Comparison of ENCODE assay signal across 26 mouse cellular contexts in genomic region chr13:109426058-109426457, GRCm38 (mm10).
DNase-seq lines count a peak whose midpoint lies in the region; ATAC-seq and TF ChIP-seq lines count a peak whose summit lies in the region.
"Had no signal": no experiment of that assay in that cellular context is flagged by ENCODE, and none has a peak within 500 bp of the region (broad histone marks: within the 10 kb centered on the region; RNA-seq: fewer than 3 reads in every experiment).

No protein-coding gene starts in this region.

- no peak for TF ChIP-seq CTCF in gastrocnemius, adult 2 months (IDR thresholded peaks at IDR 0.05)
- TF ChIP-seq CTCF in hindbrain, postnatal 0 days (IDR thresholded peaks at IDR 0.05; ENCODE audit: low read depth), result no peak

- H3K4me1 ChIP-seq in hindbrain, postnatal 0 days (ENCODE audit: insufficient read depth, low read length), result no peaks in the 10 kb centered on the region
- no peaks in the 10 kb centered on the region for H3K4me1 ChIP-seq in hindbrain, embryonic 10.5 days (replicated peaks)
- H3K4me1 ChIP-seq: forebrain, embryonic 13.5 days; intestine, embryonic 15.5 days; limb, embryonic 10.5 days; liver, embryonic 15.5 days; megakaryocyte, embryonic 14.5 days; midbrain, embryonic 15.5 days; neural tube, embryonic 12.5 days had no signal

- intact Hi-C loops in gastrocnemius, adult 2 months (cut with DNase I), result no loop called here
- intact Hi-C loops in gastrocnemius, postnatal 14 days (cut with DNase I; ENCODE audit: low total_unique reads), result no loop called here
- intact Hi-C loops in left cerebral cortex, postnatal 14 days (cut with DNase I), result no loop called here

- H3K27ac ChIP-seq in gastrocnemius, adult 2 months, result peak overlapping the region; percentile 86
- H3K27ac ChIP-seq in hindbrain, postnatal 0 days, result no peak overlapping the region
- H3K27ac ChIP-seq in hindbrain, embryonic 10.5 days, result no peak overlapping the region
- H3K27ac ChIP-seq: forebrain, embryonic 13.5 days; hindbrain, embryonic 14.5 days; intestine, embryonic 15.5 days; limb, embryonic 10.5 days; liver, embryonic 15.5 days; lung, embryonic 15.5 days; midbrain, embryonic 15.5 days; neural tube, embryonic 12.5 days; stomach, postnatal 0 days had no signal

- H3K4me2 ChIP-seq in hindbrain, postnatal 0 days (ENCODE audit: low read depth, low read length), result no peak overlapping the region
- H3K4me2 ChIP-seq: forebrain, embryonic 13.5 days; hindbrain, embryonic 14.5 days; intestine, embryonic 15.5 days; liver, embryonic 15.5 days; lung, embryonic 15.5 days; midbrain, embryonic 15.5 days; neural tube, embryonic 12.5 days had no signal

- no peak overlapping the region for H3K9ac ChIP-seq in hindbrain, postnatal 0 days (replicated peaks; ENCODE audit: low read length)
- H3K9ac ChIP-seq: forebrain, embryonic 13.5 days; hindbrain, embryonic 14.5 days; intestine, embryonic 15.5 days; liver, embryonic 15.5 days; lung, embryonic 15.5 days; midbrain, embryonic 15.5 days; neural tube, embryonic 12.5 days had no signal

- H3K36me3 ChIP-seq in hindbrain, postnatal 0 days (ENCODE audit: insufficient read depth, low read length), result no peaks in the 10 kb centered on the region
- H3K36me3 ChIP-seq in hindbrain, embryonic 10.5 days, result no peaks in the 10 kb centered on the region
- H3K36me3 ChIP-seq: intestine, embryonic 15.5 days; limb, embryonic 10.5 days; liver, embryonic 15.5 days; lung, embryonic 15.5 days; midbrain, embryonic 15.5 days; neural tube, embryonic 12.5 days had no signal

- DNase-seq in gastrocnemius, adult 2 months, result no peak
- no peak for DNase-seq in gastrocnemius, postnatal 14 days
- DNase-seq in hindbrain, postnatal 0 days (ENCODE audit: low spot score), result peak; percentile 2
- no peak for DNase-seq in hindbrain, embryonic 10.5 days (ENCODE audit: low spot score)
- peak; percentile 34 to 56 for DNase-seq in left cerebral cortex, postnatal 14 days (ENCODE audit: low spot score in 2 of 2)
- DNase-seq in left cerebral cortex, adult 11 months (ENCODE audit: low spot score), result no peak
- DNase-seq in 416B (ENCODE audit: low read depth), result peak; percentile 37
- DNase-seq: adrenal gland, postnatal 25 days; cerebellum, adult 9-10 months; gastrocnemius, postnatal 10 days; heart, adult 18-20 months; liver; lung, postnatal 36 days; thymus, adult 2 months; thymus, postnatal 4 days had no signal

- no peaks in the 10 kb centered on the region for H3K27me3 ChIP-seq in hindbrain, postnatal 0 days (ENCODE audit: insufficient read depth, low read length)
- H3K27me3 ChIP-seq in hindbrain, embryonic 10.5 days (ENCODE audit: insufficient read depth, poor library complexity, severe bottlenecking), result no peaks in the 10 kb centered on the region
- H3K27me3 ChIP-seq: forebrain, embryonic 13.5 days; intestine, embryonic 15.5 days; liver, embryonic 15.5 days; lung, embryonic 15.5 days; megakaryocyte, embryonic 14.5 days; midbrain, embryonic 15.5 days; neural tube, embryonic 12.5 days had no signal

- WGBS in hindbrain, postnatal 0 days, result 85% methylated on average over 5 of the region's 5 CpGs
- WGBS in hindbrain, embryonic 10.5 days, result 91% methylated on average over 5 of the region's 5 CpGs

- H3K9me3 ChIP-seq in hindbrain, postnatal 0 days (ENCODE audit: low read length), result peaks cover 4% of the 10 kb centered on the region; the same call in 1 of the 2 replicates
- peaks cover 7% of the 10 kb centered on the region; the same call in 1 of the 2 replicates for H3K9me3 ChIP-seq in hindbrain, embryonic 10.5 days
- H3K9me3 ChIP-seq: forebrain, embryonic 13.5 days; intestine, embryonic 15.5 days; limb, embryonic 10.5 days; liver, embryonic 15.5 days; lung, embryonic 15.5 days; megakaryocyte, embryonic 14.5 days had no signal

- peak; percentile 47 for ATAC-seq in hindbrain, postnatal 0 days
- ATAC-seq: CD4-positive, CD25-positive, alpha-beta regulatory T cell, adult 4 months; forebrain, embryonic 13.5 days; intestine, embryonic 15.5 days; midbrain, embryonic 15.5 days had no signal

- H3K4me3 ChIP-seq in gastrocnemius, adult 2 months, result peak overlapping the region; percentile 43
- no peak overlapping the region for H3K4me3 ChIP-seq in hindbrain, postnatal 0 days (ENCODE audit: low read length)
- no peak overlapping the region for H3K4me3 ChIP-seq in hindbrain, embryonic 10.5 days
- H3K4me3 ChIP-seq: forebrain, embryonic 13.5 days; intestine, embryonic 15.5 days; limb, embryonic 10.5 days; liver, embryonic 15.5 days; lung, embryonic 15.5 days; megakaryocyte, embryonic 14.5 days; midbrain, embryonic 15.5 days; neural tube, embryonic 12.5 days had no signal

Comparison
In these comparisons a context has a peak if more than half of its experiments do, and no peak if none do; other contexts are left out.
1. DNase-seq: peak in hindbrain, postnatal 0 days (single experiment), left cerebral cortex, postnatal 14 days (2 of 2) and 416B (single experiment); none in gastrocnemius, adult 2 months (single experiment), gastrocnemius, postnatal 14 days (single experiment), hindbrain, embryonic 10.5 days (single experiment) and left cerebral cortex, adult 11 months (single experiment).